Mouse (Mus musculus): ENCODE data around the gene Mrpl12.

Mrpl12 gene

GRCm38 (mm10) chr11:120538485-120538884 is 54.1 kb downstream of the Mrpl12 start:
- DNase-seq (ENCODE audit: low spot score in 2 of 2), result peak in 1 of 2 experiments; percentile 52

All from urinary bladder, postnatal 36 days (tissue).